Comparison of ENCODE assay signal across 9 mouse cellular contexts in the genomic region with DNA sequence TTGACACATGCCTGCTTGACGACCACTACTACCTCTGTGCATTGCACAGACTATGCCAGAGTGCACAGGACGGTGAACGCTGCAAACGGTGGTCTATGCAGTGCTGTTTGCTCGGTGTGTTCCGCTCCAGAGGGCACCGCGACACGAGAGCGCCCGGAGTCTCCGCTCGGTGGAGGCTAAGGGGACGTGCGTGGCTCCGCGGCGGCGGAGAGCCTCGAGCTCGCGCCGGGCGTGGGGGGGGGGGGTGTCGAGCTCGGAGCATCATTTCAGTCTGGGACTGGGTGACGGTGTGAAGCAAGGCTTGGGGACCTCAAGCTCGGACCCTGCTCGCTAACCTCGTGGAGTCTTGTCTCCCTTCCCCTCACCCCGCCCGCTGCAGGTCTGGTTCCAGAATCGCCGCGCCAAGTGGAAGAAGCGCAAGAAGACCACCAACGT. TPM values are rescaled to one million over a fixed set of nuclear protein-coding genes. Genes with fewer than 3 reads are reported as not detected.
A peak's percentile ranks its signal among the peaks of the same experiment; 100 is the strongest.
DNase-seq lines count a peak whose midpoint lies in the region; ATAC-seq lines count a peak whose summit lies in the region.
"Had no signal": no experiment of that assay in that cellular context is flagged by ENCODE, and none has a peak within 500 bp of the region (broad histone marks: within the 10 kb centered on the region; RNA-seq: fewer than 3 reads in every experiment).

No protein-coding gene starts in this region.

- no peak overlapping the region for H3K9ac ChIP-seq in heart, embryonic 16.5 days (ENCODE audit: low read length)
- no peak overlapping the region for H3K9ac ChIP-seq in hindbrain, embryonic 16.5 days (ENCODE audit: low read depth, low read length)
- no peak overlapping the region for H3K9ac ChIP-seq in midbrain, embryonic 16.5 days (ENCODE audit: low read depth, low read length)

- ATAC-seq in heart, embryonic 16.5 days (replicated peaks; ENCODE audit: extremely low read depth, insufficient read depth, low FRiP score), result 0 out of 2 replicates have a peak, but pooled peaks have one; percentile 28
- ATAC-seq in hindbrain, embryonic 16.5 days, result peak; percentile 58
- ATAC-seq in midbrain, embryonic 16.5 days, result peak; percentile 33; the same call in 1 of the 2 replicates
- ATAC-seq in frontal cortex, adult (ENCODE audit: low TSS enrichment), result no peak

- DNase-seq in heart, postnatal 25 days (ENCODE audit: low spot score), result no peak
- DNase-seq in layer of hippocampus, adult 9-11 months, result no peak
- no peak for DNase-seq in urinary bladder, postnatal 14 days (ENCODE audit: low spot score)

- H3K36me3 ChIP-seq in heart, embryonic 16.5 days (ENCODE audit: control insufficient read depth, insufficient read depth), result no peaks in the 10 kb centered on the region
- no peaks in the 10 kb centered on the region for H3K36me3 ChIP-seq in hindbrain, embryonic 16.5 days (ENCODE audit: control insufficient read depth, insufficient read depth, low read length)
- no peaks in the 10 kb centered on the region for H3K36me3 ChIP-seq in midbrain, embryonic 16.5 days (ENCODE audit: control insufficient read depth, insufficient read depth, low read length)

- H3K4me3 ChIP-seq in heart, embryonic 16.5 days (ENCODE audit: low read length), result peak overlapping the region; percentile 47
- H3K4me3 ChIP-seq in brown adipose tissue, adult 24 weeks (ENCODE audit: insufficient read depth, low read depth, low read length), result peak overlapping the region; percentile 45
- peak overlapping the region; percentile 37 for H3K4me3 ChIP-seq in hindbrain, embryonic 16.5 days (ENCODE audit: low read length)
- peak overlapping the region; percentile 32 for H3K4me3 ChIP-seq in midbrain, embryonic 16.5 days (ENCODE audit: low read depth, low read length)

- intact Hi-C loops in heart, postnatal 25 days (cut with DNase I), result no loop called here

- H3K4me1 ChIP-seq in heart, embryonic 16.5 days (ENCODE audit: control insufficient read depth, insufficient read depth, low read length), result peaks cover 17% of the 10 kb centered on the region
- no peaks in the 10 kb centered on the region for H3K4me1 ChIP-seq in brown adipose tissue, adult 24 weeks (ENCODE audit: control insufficient read depth, insufficient read depth, insufficient read length, low read length)
- peaks cover 18% of the 10 kb centered on the region for H3K4me1 ChIP-seq in hindbrain, embryonic 16.5 days (ENCODE audit: control insufficient read depth, insufficient read depth, low read depth, low read length)
- H3K4me1 ChIP-seq in midbrain, embryonic 16.5 days (ENCODE audit: control insufficient read depth, insufficient read depth, low read length), result peaks cover 10% of the 10 kb centered on the region

- WGBS in heart, embryonic 16.5 days, result under 1% methylated on average over 37 of the region's 37 CpGs
- WGBS in hindbrain, embryonic 16.5 days, result 1% methylated on average over 36 of the region's 37 CpGs
- 0% methylated on average over 31 of the region's 37 CpGs for WGBS in midbrain, embryonic 16.5 days

- H3K27ac ChIP-seq in heart, embryonic 16.5 days (ENCODE audit: low read length), result no peak overlapping the region
- H3K27ac ChIP-seq in brown adipose tissue, adult 24 weeks (replicated peaks; ENCODE audit: low read depth, low read length), result no peak overlapping the region
- H3K27ac ChIP-seq in hindbrain, embryonic 16.5 days (ENCODE audit: low read depth, low read length), result peak overlapping the region; percentile 23; the same call in 1 of the 2 replicates
- no peak overlapping the region for H3K27ac ChIP-seq in midbrain, embryonic 16.5 days (ENCODE audit: low read length)

- peaks cover 75% of the 10 kb centered on the region for H3K27me3 ChIP-seq in heart, embryonic 16.5 days (ENCODE audit: control insufficient read depth, insufficient read depth, low read length)
- peaks cover 51% of the 10 kb centered on the region for H3K27me3 ChIP-seq in hindbrain, embryonic 16.5 days (replicated peaks; ENCODE audit: control insufficient read depth, insufficient read depth, low read length)
- H3K27me3 ChIP-seq in midbrain, embryonic 16.5 days (ENCODE audit: control insufficient read depth, insufficient read depth, low read depth, low read length), result peaks cover 48% of the 10 kb centered on the region

- H3K4me2 ChIP-seq in heart, embryonic 16.5 days (ENCODE audit: low read depth, low read length), result peak overlapping the region; percentile 93
- H3K4me2 ChIP-seq in hindbrain, embryonic 16.5 days (ENCODE audit: low read length), result peak overlapping the region; percentile 65
- H3K4me2 ChIP-seq in midbrain, embryonic 16.5 days (ENCODE audit: low read length), result peak overlapping the region; percentile 50

- H3K9me3 ChIP-seq in heart, embryonic 16.5 days (replicated peaks; ENCODE audit: control insufficient read depth, low read length), result no peaks in the 10 kb centered on the region
- H3K9me3 ChIP-seq in hindbrain, embryonic 16.5 days (ENCODE audit: control insufficient read depth, low read length), result no peaks in the 10 kb centered on the region
- H3K9me3 ChIP-seq in midbrain, embryonic 16.5 days (replicated peaks; ENCODE audit: control insufficient read depth, low read length, poor library complexity, severe bottlenecking), result no peaks in the 10 kb centered on the region

RNA-seq across cellular contexts. Expression of a gene that starts 7.3 kb away (rescaled TPM):
- polyA plus RNA-seq in heart, embryonic 16.5 days (2015; fragmentation: Nextera tagmentation; extraction: Ambion mirVana), result not detected in 2 replicates
- not detected for total RNA-seq in heart, postnatal 25 days (2021)
- polyA plus RNA-seq in brown adipose tissue, adult 24 weeks (2012; ENCODE audit: insufficient read depth, insufficient read length, missing spikeins), result not detected in 2 replicates
- polyA plus RNA-seq in hindbrain, embryonic 16.5 days (2015; fragmentation: Nextera tagmentation; extraction: Ambion mirVana), result 5.0 and 6.2 TPM in 2 replicates
- polyA plus RNA-seq in midbrain, embryonic 16.5 days (2015; fragmentation: Nextera tagmentation; extraction: Ambion mirVana), result 3.2 and 4.7 TPM in 2 replicates
- total RNA-seq: MEL had no signal
